ENCODE assay signal across 8 mouse cellular contexts in genomic region chr10:21144627-21145504, GRCm38 (mm10). TPM values are rescaled to one million over a fixed set of nuclear protein-coding genes. Genes with fewer than 3 reads are reported as not detected.
DNase-seq lines count a peak whose midpoint lies in the region; ATAC-seq and TF ChIP-seq lines count a peak whose summit lies in the region.

No protein-coding gene starts in this region.

- WGBS in intestine, embryonic 14.5 days = 26% methylated on average over 27 of the region's 27 CpGs
- WGBS in thymus, adult 2 months = 86% methylated on average over 27 of the region's 27 CpGs

- no peaks in the 10 kb centered on the region for H3K4me1 ChIP-seq in intestine, embryonic 14.5 days (replicated peaks; ENCODE audit: control insufficient read depth, insufficient read depth, low read length)
- H3K4me1 ChIP-seq in thymus, adult 2 months (replicated peaks; ENCODE audit: control insufficient read depth, insufficient read depth, low read length) = peaks cover 6% of the 10 kb centered on the region; the same call in 1 of the 2 replicates

- no peaks in the 10 kb centered on the region for H3K9me3 ChIP-seq in intestine, embryonic 14.5 days (ENCODE audit: control insufficient read depth, low read length)

- no peaks in the 10 kb centered on the region; the same call in 1 of the 2 replicates for H3K36me3 ChIP-seq in intestine, embryonic 14.5 days (ENCODE audit: control insufficient read depth, insufficient read depth, low read length)
- peaks cover 98% of the 10 kb centered on the region for H3K36me3 ChIP-seq in thymus, adult 2 months (ENCODE audit: control insufficient read depth, insufficient read depth, low read length)

- DNase-seq in adrenal gland, postnatal 14 days = peak; percentile 81
- DNase-seq in embryo, embryonic 10 days (ENCODE audit: low spot score) = peak; percentile 90
- DNase-seq in gastrocnemius, adult 18-20 months (ENCODE audit: low spot score) = peak; percentile 22
- DNase-seq in intestine, embryonic 14.5 days (ENCODE audit: low spot score) = peak; percentile 83
- peak; percentile 58 to 85 for DNase-seq in left cerebral cortex, postnatal 10 days (ENCODE audit: extremely low spot score in 1 of 2, low spot score in 2 of 2)
- peak; percentile 67 to 71 for DNase-seq in lung, postnatal 4 days
- DNase-seq in right cerebral cortex, postnatal 14 days = peak; percentile 70
- no peak for DNase-seq in thymus, adult 2 months

- no peak overlapping the region for H3K27ac ChIP-seq in intestine, embryonic 14.5 days (ENCODE audit: low read depth)
- H3K27ac ChIP-seq in thymus, adult 2 months (ENCODE audit: control insufficient read depth, insufficient read depth, low read length) = no peak overlapping the region

- peak overlapping the region; percentile 46; the same call in 1 of the 2 replicates for H3K9ac ChIP-seq in intestine, embryonic 14.5 days (ENCODE audit: low read length)

- no peak for TF ChIP-seq CTCF in thymus, adult 2 months (IDR thresholded peaks at IDR 0.05; ENCODE audit: borderline replicate concordance, control insufficient read depth, extremely low read depth, insufficient read depth, low read length, poor library complexity)

- peak overlapping the region; percentile 68 for H3K4me2 ChIP-seq in intestine, embryonic 14.5 days (ENCODE audit: low read length)

- intact Hi-C loops in left cerebral cortex, postnatal 10 days (cut with DNase I) = no loop called here

- H3K4me3 ChIP-seq in intestine, embryonic 14.5 days (ENCODE audit: low read depth, low read length) = peak overlapping the region; percentile 36
- no peak overlapping the region for H3K4me3 ChIP-seq in thymus, adult 2 months (ENCODE audit: control insufficient read depth, insufficient read depth, low read length)

- ATAC-seq in intestine, embryonic 14.5 days (replicated peaks; ENCODE audit: low FRiP score, low TSS enrichment, low read depth) = peak; percentile 81; the same call in 1 of the 2 replicates

- TF ChIP-seq POLR2A in thymus, adult 2 months (IDR thresholded peaks at IDR 0.05; ENCODE audit: control insufficient read depth, extremely low read depth, insufficient read depth, low read length, poor library complexity) = no peak

- H3K27me3 ChIP-seq in intestine, embryonic 14.5 days (replicated peaks; ENCODE audit: control insufficient read depth, insufficient read depth, low read length) = no peaks in the 10 kb centered on the region
- H3K27me3 ChIP-seq in thymus, adult 2 months (ENCODE audit: control insufficient read depth, insufficient read depth, low read length) = no peaks in the 10 kb centered on the region

RNA-seq across cellular contexts. Expression of gene Myb, which starts 15.9 kb away (rescaled TPM):
- total RNA-seq in adrenal gland, postnatal 14 days (2021) = 2.2 and 2.5 TPM in 2 replicates
- under 1 TPM in 1 of 2 experiments, not detected in 1; 0.14 TPM for total RNA-seq in gastrocnemius, adult 18-20 months (2021)
- polyA plus RNA-seq in intestine, embryonic 14.5 days (2014; fragmentation: Nextera tagmentation; extraction: Ambion mirVana) = 6.5 and 6.6 TPM in 2 replicates
- under 1 TPM; 0.61 to 0.99 TPM for total RNA-seq in left cerebral cortex, postnatal 10 days (2021)
- 318 and 334 TPM in 2 replicates for polyA plus RNA-seq in thymus, adult 2 months (2012; rRNA removed)
